Mouse (Mus musculus): ENCODE data around the gene Slc35e1. TPM values are rescaled to one million over a fixed set of nuclear protein-coding genes. Genes with fewer than 3 reads are reported as not detected.

The Slc35e1 gene
- not detected in 2 replicates for polyA plus RNA-seq (2012; ENCODE audit: insufficient read depth, insufficient read length, low replicate concordance, missing spikeins)

DNA sequence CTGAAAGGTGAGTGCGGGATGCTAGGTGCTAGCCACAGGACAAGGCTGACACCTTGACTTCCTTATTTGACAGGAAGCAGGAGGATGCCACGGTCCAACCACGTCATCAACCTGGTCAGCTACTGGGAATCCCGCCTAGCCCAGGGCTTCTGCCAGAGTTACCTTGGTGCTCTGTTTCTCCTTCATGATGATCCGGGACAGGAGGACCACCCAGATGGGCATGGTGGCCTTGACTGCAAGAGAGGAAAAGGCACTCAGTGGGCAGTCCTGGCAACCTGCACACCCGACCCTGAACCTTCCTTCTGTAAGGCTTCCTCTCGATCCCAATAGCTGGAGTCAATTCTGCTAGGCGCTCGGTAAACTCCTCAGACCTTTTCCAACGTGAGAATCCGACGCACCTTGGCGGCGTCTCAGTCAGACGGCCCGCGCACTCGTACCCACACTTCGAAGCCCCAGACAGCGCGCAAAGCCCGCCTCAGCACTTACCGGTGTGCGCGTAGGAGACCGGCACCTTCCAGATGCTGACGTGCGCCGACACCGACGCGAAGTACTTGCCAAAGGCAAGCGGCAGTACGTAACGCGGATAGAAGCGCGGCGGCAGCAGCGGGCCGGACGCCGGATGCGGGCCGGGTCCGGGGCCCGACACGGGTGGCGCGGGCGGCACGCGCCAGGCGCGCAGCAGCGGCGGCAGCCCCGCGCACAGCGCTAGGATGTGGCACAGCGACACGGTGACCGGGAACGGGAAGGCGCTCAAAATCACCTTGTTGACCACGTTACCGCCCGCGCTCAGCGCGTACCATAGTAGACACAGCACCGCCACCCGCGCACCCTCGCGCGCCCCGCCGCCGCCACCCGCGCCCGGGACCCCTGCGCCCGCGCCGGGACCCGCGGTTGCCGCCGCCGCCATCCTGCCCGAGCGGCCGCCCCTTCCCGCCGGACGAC is at the start of gene Slc35e1:
Gene Slc35e1 (minus strand): TSS at position 935 of the 942 bp plus-strand sequence.
- Histone ChIP-seq H3K4me3 (ENCODE audit: insufficient read depth, low read depth, low read length) (peak within 1 kb of the TSS; percentile 71), H3K4me1 (ENCODE audit: control insufficient read depth, insufficient read depth, low read length) (peaks cover 9% of the 10 kb centered on the region), H3K27ac (ENCODE audit: insufficient read depth, low read depth, low read length) (peak within 1 kb of the TSS; percentile 37; the same call in 1 of the 2 replicates)
- TF ChIP-seq POLR2A (IDR thresholded peaks at IDR 0.05; ENCODE audit: insufficient read depth, low read depth, low read length), result no peak
- TF ChIP-seq CTCF (IDR thresholded peaks at IDR 0.05; ENCODE audit: insufficient read depth, low read depth, low read length), result no peak
- WGBS, result 1% methylated on average over 97 of the region's 98 CpGs

DNA sequence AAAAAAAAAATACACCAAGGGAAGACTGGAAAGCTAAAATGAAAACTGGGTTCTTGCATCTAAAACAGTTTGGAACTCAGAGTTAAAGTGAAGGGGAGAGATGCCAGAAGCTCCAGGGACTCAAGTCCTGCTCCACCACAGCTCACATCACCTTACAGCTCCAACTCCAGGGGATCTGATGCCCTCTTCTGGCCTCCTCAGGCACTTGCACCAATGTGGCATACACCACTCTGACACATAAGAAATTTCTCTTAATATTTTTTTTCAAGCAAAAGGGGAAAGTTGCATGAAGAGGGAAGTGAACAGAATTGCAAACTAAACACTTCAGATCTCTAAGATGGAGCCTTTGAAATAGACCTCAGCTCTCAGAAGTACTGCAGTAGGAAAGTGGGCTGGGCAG is 46.8 kb upstream of the Slc35e1 start:
- Histone ChIP-seq H3K4me1 (ENCODE audit: control insufficient read depth, insufficient read depth, low read length) (no peaks in the 10 kb centered on the region), H3K4me3 (ENCODE audit: insufficient read depth, low read depth, low read length) (no peak overlapping the region), H3K27ac (ENCODE audit: insufficient read depth, low read depth, low read length) (no peak overlapping the region)
- TF ChIP-seq POLR2A (IDR thresholded peaks at IDR 0.05; ENCODE audit: insufficient read depth, low read depth, low read length) (no peak), CTCF (IDR thresholded peaks at IDR 0.05; ENCODE audit: insufficient read depth, low read depth, low read length) (no peak)

DNA sequence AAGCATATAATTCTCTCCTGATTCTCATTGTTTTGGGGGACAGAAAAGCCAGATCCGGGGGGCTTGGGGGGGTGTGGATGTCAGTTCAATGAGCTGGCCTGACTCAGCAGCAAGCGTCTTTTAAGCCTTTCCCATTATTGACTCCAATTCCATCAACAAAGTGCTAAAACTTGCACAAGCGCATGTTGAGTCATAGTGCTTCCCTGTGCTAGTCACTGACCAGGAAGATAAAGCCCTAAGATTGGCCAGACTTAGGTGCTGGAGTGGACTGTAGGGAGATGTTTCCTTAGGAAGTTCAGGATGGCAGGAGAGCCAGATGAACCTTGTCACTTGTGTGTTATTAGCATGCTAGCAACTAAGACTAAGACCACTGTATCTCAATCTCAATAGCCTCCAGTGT is 42.5 kb upstream of the Slc35e1 start:
- 88% methylated on average over 3 of the region's 3 CpGs for WGBS
- Histone ChIP-seq H3K4me1 (ENCODE audit: control insufficient read depth, insufficient read depth, low read length) (no peaks in the 10 kb centered on the region), H3K27ac (ENCODE audit: insufficient read depth, low read depth, low read length) (no peak overlapping the region), H3K4me3 (ENCODE audit: insufficient read depth, low read depth, low read length) (no peak overlapping the region)
- TF ChIP-seq CTCF (IDR thresholded peaks at IDR 0.05; ENCODE audit: insufficient read depth, low read depth, low read length) (no peak), POLR2A (IDR thresholded peaks at IDR 0.05; ENCODE audit: insufficient read depth, low read depth, low read length) (no peak)

DNA sequence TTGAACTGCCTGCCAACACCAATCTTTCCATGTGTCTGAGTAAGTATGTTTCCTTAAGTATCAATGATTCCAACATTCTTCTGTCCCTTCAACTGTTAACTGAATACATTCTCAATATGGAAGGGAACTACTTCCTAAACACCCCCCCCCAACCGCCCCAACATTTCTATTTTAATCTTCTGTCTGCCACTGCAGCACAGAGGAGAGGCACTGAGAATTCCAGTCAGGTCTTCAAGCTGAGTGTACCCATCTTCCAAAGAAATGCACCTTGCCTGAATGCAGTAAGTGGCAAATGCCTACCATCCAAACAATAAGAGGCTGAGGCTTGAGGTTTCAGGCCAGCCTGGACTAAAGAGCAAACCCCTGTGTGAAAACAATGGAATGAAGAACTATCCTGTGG is 39.7 kb upstream of the Slc35e1 start:
- TF ChIP-seq CTCF (IDR thresholded peaks at IDR 0.05; ENCODE audit: insufficient read depth, low read depth, low read length) (no peak), POLR2A (IDR thresholded peaks at IDR 0.05; ENCODE audit: insufficient read depth, low read depth, low read length) (no peak)
- WGBS, result 71% methylated on average over 1 of the region's 1 CpGs
- Histone ChIP-seq H3K4me3 (ENCODE audit: insufficient read depth, low read depth, low read length) (no peak overlapping the region), H3K27ac (ENCODE audit: insufficient read depth, low read depth, low read length) (no peak overlapping the region), H3K4me1 (ENCODE audit: control insufficient read depth, insufficient read depth, low read length) (no peaks in the 10 kb centered on the region)

DNA sequence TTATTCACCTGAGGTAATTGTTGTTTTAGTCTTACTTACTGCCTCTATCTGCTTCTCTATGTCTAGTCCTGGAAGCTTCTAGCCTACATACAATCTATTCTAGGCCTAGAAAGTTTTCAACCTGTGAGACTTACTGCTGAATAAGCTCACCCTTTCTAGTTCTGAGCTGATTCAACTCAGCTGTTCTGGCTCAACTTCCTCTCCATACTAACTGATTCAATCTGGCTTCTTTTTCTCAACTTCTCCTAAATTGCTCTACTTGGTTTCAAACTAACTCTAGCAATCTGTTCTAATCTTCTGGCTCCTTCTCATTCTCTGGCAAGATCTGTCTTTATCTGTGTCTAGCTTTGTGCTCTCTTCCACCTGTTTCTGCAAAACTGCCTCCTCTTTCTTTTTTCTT is 29.5 kb upstream of the Slc35e1 start:
- 0 out of 2 replicates have a peak, but pooled peaks cover 3% of the 10 kb centered on the region for H3K4me1 ChIP-seq (ENCODE audit: control insufficient read depth, insufficient read depth, low read length)
- no peak overlapping the region for H3K4me3 ChIP-seq (ENCODE audit: insufficient read depth, low read depth, low read length)
- TF ChIP-seq CTCF (IDR thresholded peaks at IDR 0.05; ENCODE audit: insufficient read depth, low read depth, low read length), result no peak
- TF ChIP-seq POLR2A (IDR thresholded peaks at IDR 0.05; ENCODE audit: insufficient read depth, low read depth, low read length), result no peak
- H3K27ac ChIP-seq (ENCODE audit: insufficient read depth, low read depth, low read length), result no peak overlapping the region

DNA sequence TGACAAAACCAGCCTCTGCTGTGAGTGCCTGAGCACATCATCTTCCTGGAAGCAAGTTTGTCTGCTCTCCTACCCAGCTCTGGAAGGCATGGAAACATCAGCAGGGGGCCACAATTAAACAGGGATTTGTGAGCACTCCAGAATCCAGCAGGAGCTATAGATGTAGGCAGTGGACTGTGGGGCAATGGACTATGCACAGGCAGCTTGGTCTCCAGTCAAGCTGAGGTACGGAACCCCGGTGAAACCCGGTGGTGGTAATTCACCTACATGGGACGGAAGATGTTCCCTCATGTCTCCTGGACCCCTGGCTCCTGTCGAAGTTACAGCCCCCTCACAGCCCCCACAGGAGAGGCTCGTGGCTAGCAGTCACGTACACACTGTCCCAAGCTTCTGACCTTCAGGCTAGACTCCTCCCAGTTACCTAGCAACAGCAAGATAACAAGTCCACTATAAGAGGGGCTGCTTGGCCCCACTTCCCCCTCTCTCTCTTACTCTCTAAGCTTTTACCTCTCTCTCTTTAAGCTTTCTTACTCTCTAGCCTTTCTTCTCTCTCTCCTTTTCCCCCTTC is 25.1 kb upstream of the Slc35e1 start:
- H3K27ac ChIP-seq (ENCODE audit: insufficient read depth, low read depth, low read length), result no peak overlapping the region
- H3K4me1 ChIP-seq (ENCODE audit: control insufficient read depth, insufficient read depth, low read length), result 0 out of 2 replicates have a peak, but pooled peaks cover 3% of the 10 kb centered on the region
- H3K4me3 ChIP-seq (ENCODE audit: insufficient read depth, low read depth, low read length), result no peak overlapping the region
- no peak for TF ChIP-seq POLR2A (IDR thresholded peaks at IDR 0.05; ENCODE audit: insufficient read depth, low read depth, low read length)
- WGBS, result 72% methylated on average over 7 of the region's 7 CpGs

DNA sequence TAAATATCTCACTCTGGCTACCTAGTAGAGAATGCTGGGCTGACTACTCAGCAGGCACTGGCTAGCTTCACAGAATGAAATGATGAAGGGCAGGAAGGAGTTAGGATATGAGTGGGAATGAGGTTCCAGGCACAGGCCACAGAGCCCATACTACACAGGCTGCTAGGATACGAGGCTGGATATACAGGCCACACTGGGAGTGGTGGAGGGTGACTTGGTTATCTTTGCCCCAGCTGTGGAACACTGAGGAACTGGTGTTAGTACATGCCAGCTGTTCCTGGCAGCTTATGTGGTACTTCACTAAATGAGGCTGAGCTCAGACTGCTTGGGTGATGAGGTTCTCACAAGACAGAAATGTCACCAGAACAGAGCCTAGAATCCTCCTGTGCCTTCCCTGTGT is 20.7 kb upstream of the Slc35e1 start:
- Histone ChIP-seq H3K4me3 (ENCODE audit: insufficient read depth, low read depth, low read length) (no peak overlapping the region), H3K27ac (ENCODE audit: insufficient read depth, low read depth, low read length) (no peak overlapping the region), H3K4me1 (ENCODE audit: control insufficient read depth, insufficient read depth, low read length) (0 out of 2 replicates have a peak, but pooled peaks cover 3% of the 10 kb centered on the region)
- 77% methylated on average over 1 of the region's 1 CpGs for WGBS
- no peak for TF ChIP-seq CTCF (IDR thresholded peaks at IDR 0.05; ENCODE audit: insufficient read depth, low read depth, low read length)
- no peak for TF ChIP-seq POLR2A (IDR thresholded peaks at IDR 0.05; ENCODE audit: insufficient read depth, low read depth, low read length)

DNA sequence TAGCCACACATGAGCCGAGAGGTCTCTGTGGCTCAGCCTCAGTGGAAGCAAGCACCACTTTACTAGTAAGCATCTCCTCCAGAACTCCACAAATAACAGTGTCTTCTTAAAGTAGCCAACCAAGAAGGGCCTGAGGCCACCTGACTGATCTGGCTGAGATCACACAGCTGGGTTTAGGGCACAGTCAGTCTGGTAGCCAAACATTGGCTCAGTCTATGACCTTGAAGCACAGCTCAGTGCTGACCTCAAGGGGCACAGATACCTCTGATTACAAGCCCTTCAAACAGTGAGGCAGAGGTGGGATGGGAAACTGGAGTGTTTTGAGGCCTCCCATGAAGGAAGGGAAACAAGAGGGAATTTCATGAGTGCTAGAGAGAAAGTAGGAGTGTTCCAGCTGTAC is 20.2 kb upstream of the Slc35e1 start:
- 95% methylated on average over 1 of the region's 1 CpGs for WGBS

DNA sequence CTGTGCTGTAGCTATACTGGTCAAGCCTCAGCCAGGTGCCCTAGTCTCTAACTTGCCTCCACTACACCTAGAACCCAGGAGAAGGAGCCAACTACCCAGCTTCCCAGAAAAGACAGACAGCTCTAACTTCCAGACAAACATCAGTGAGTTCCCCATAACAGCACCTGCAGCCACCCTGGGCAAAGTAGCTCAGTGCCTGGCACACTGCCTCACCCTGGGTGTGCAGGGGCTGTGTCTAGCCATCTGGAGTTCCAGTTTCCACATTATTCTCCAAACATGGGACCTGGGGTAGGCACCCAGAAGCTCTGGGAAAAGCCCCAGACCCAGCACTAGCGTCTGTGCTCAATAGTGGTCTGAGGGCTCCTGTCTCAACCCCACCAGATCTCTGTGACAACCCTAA is 15.1 kb upstream of the Slc35e1 start:
- Histone ChIP-seq H3K4me1 (ENCODE audit: control insufficient read depth, insufficient read depth, low read length) (peaks cover 3% of the 10 kb centered on the region), H3K27ac (ENCODE audit: insufficient read depth, low read depth, low read length) (no peak overlapping the region), H3K4me3 (ENCODE audit: insufficient read depth, low read depth, low read length) (no peak overlapping the region)
- TF ChIP-seq POLR2A (IDR thresholded peaks at IDR 0.05; ENCODE audit: insufficient read depth, low read depth, low read length) (no peak), CTCF (IDR thresholded peaks at IDR 0.05; ENCODE audit: insufficient read depth, low read depth, low read length) (no peak)
- WGBS, result 55% methylated on average over 1 of the region's 1 CpGs

More for the DNA sequence above, 20.2 kb upstream of the Slc35e1 start:
- H3K27ac ChIP-seq (ENCODE audit: insufficient read depth, low read depth, low read length), result no peak overlapping the region
- peaks cover 4% of the 10 kb centered on the region; the same call in 1 of the 2 replicates for H3K4me1 ChIP-seq (ENCODE audit: control insufficient read depth, insufficient read depth, low read length)
- TF ChIP-seq CTCF (IDR thresholded peaks at IDR 0.05; ENCODE audit: insufficient read depth, low read depth, low read length), result no peak
- no peak for TF ChIP-seq POLR2A (IDR thresholded peaks at IDR 0.05; ENCODE audit: insufficient read depth, low read depth, low read length)
- H3K4me3 ChIP-seq (ENCODE audit: insufficient read depth, low read depth, low read length), result no peak overlapping the region
